Mouse (Mus musculus) layer of hippocampus, postnatal 10 days (tissue): ENCODE measurements around the gene Fate1. TPM values are rescaled to one million over a fixed set of nuclear protein-coding genes. Genes with fewer than 3 reads are reported as not detected.

Experiments
- total RNA-seq, 2 experiments: library from RNA; stranded (reverse); gene quantifications; 2 replicates each; pipeline ENCODE4 v1.2.3; 2021

Fate1 gene
- total RNA-seq, 2 experiments from 2014 or later, result not detected

Other genes with a start within 250 kb of the Fate1 start
- 10 to 100 TPM; 29.6 to 35.7 TPM for gene Vma21, start 157.1 kb upstream of the Fate1 start, total RNA-seq
- under 1 TPM; 0.30 to 0.74 TPM for gene Gm1141, start 52.0 kb upstream of the Fate1 start, total RNA-seq
- gene Prrg3, start 10.4 kb upstream of the Fate1 start, total RNA-seq, result 10 to 100 TPM; 24.4 to 24.7 TPM
- under 1 TPM; 0.11 to 0.53 TPM for gene Cnga2, start 18.9 kb downstream of the Fate1 start, total RNA-seq
- gene Magea4, start 249.0 kb downstream of the Fate1 start, total RNA-seq, result not detected